Mouse (Mus musculus) CH12.LX (cell line): Measurements from ENCODE around the gene Abr.

Source experiments
- CTCF ChIP-seq, 2 experiments: IDR thresholded peaks in 1 of 2; conservative IDR thresholded peaks in 1 of 2; 2 replicates each; pipeline ENCODE4 v1.5.1; 2011 to 2012; ENCODE audit warnings: low read depth in 2 of 2, low read length in 2 of 2, improper control_type of control experiment in 1 of 2, inconsistent platforms in 1 of 2, mild to moderate bottlenecking in 1 of 2, moderate library complexity in 1 of 2
- MAFK ChIP-seq: IDR thresholded peaks from 2 replicates; pipeline ENCODE4 v1.6.1; 2011; ENCODE audit warnings: low read length, improper control_type of control experiment; ENCODE audit not compliant: insufficient replicate concordance
- MEF2A ChIP-seq: IDR thresholded peaks from 2 replicates; pipeline ENCODE4 v1.6.1; 2014; ENCODE audit warnings: low read depth, mild to moderate bottlenecking, inconsistent platforms, low read length, improper control_type of control experiment, borderline replicate concordance
- PAX5 ChIP-seq: IDR thresholded peaks from 2 replicates; pipeline ENCODE4 v1.6.1; 2012; ENCODE audit warnings: low read length, inconsistent platforms, mixed read lengths
- POLR2A ChIP-seq: IDR thresholded peaks from 2 replicates; pipeline ENCODE4 v1.6.1; 2011; ENCODE audit warnings: low read depth, mild to moderate bottlenecking, improper control_type of control experiment, low read length
- POLR2AphosphoS2 ChIP-seq: IDR thresholded peaks from 2 replicates; pipeline ENCODE4 v1.6.1; 2011; ENCODE audit warnings: low read depth, low read length, improper control_type of control experiment
- RAD21 ChIP-seq: IDR thresholded peaks from 2 replicates; pipeline ENCODE4 v1.6.1; 2011; ENCODE audit warnings: low read depth, mild to moderate bottlenecking, low read length, improper control_type of control experiment, moderate library complexity
- SIN3A ChIP-seq: IDR thresholded peaks from 2 replicates; pipeline ENCODE4 v1.6.1; 2012; ENCODE audit warnings: low read length, improper control_type of control experiment, inconsistent platforms
- USF2 ChIP-seq: conservative IDR thresholded peaks from 2 replicates; pipeline ENCODE4 v1.6.1; 2011; ENCODE audit warnings: low read depth, low read length, improper control_type of control experiment
- ZC3H11A ChIP-seq: IDR thresholded peaks from 2 replicates; pipeline ENCODE4 v1.6.1; 2012; ENCODE audit warnings: low read depth, mild to moderate bottlenecking, inconsistent platforms, low read length, improper control_type of control experiment
- ZMIZ1 ChIP-seq: IDR thresholded peaks from 2 replicates; pipeline ENCODE4 v1.6.1; 2012; ENCODE audit warnings: low read depth, mild to moderate bottlenecking, inconsistent platforms, low read length, improper control_type of control experiment
- ZNF384 ChIP-seq: IDR thresholded peaks from 2 replicates; pipeline ENCODE4 v1.6.1; 2012; ENCODE audit warnings: low read depth, low read length, improper control_type of control experiment, inconsistent platforms

- TF ChIP-seq SIN3A = no peak
- TF ChIP-seq RAD21 = no peak
- TF ChIP-seq CTCF (conservative IDR thresholded peaks at IDR 0.05 in 1 of 2, IDR thresholded peaks at IDR 0.05 in 1 of 2; ENCODE audit: low read depth in 2 of 2, low read length in 2 of 2) = no peak
- TF ChIP-seq ZNF384 = no peak
- no peak for TF ChIP-seq ZC3H11A
- no peak for TF ChIP-seq PAX5
- no peak for TF ChIP-seq POLR2A
- no peak for TF ChIP-seq POLR2AphosphoS2
- TF ChIP-seq ZMIZ1 = no peak
- TF ChIP-seq MEF2A = no peak
- no peak for TF ChIP-seq USF2
- no peak for TF ChIP-seq MAFK
Observed at GRCm38 (mm10) chr11:76505106-76505505, 117.0 kb downstream of the Abr start.
